Mouse (Mus musculus) thymus, adult 2 months (tissue): ENCODE measurements around the gene Catsper3. TPM values are rescaled to one million over a fixed set of nuclear protein-coding genes. Genes with fewer than 3 reads are reported as not detected.

Experiments used
- DNase-seq: peaks from one replicate; pipeline ENCODE4 v3.0.0; 2021
- H3K27ac ChIP-seq: fragments of 200-500 bp; 2 replicates; pipeline ENCODE4 v1.5.1; 2012; ENCODE audit warnings: low read length, control low read depth; ENCODE audit not compliant: control insufficient read depth, insufficient read depth
- H3K27me3 ChIP-seq: fragments of 200-500 bp; 2 replicates; pipeline ENCODE4 v1.6.1; 2012; ENCODE audit warnings: mild to moderate bottlenecking, low read length, moderate library complexity, mixed read lengths; ENCODE audit not compliant: control insufficient read depth, insufficient read depth
- H3K36me3 ChIP-seq: fragments of 200-500 bp; 2 replicates; pipeline ENCODE4 v1.6.1; 2012; ENCODE audit warnings: mild to moderate bottlenecking, low read length, moderate library complexity; ENCODE audit not compliant: control insufficient read depth, insufficient read depth
- H3K4me1 ChIP-seq: fragments of 200-500 bp; replicated peaks from 2 replicates; pipeline ENCODE4 v1.6.1; 2012; ENCODE audit warnings: low read length; ENCODE audit not compliant: control insufficient read depth, insufficient read depth
- H3K4me3 ChIP-seq: fragments of 200-500 bp; 2 replicates; pipeline ENCODE4 v1.5.1; 2012; ENCODE audit warnings: mild to moderate bottlenecking, low read length, control low read depth, moderate library complexity; ENCODE audit not compliant: control insufficient read depth, insufficient read depth
- CTCF ChIP-seq: fragments of 200-500 bp; IDR thresholded peaks from 2 replicates; pipeline ENCODE4 v1.5.1; 2012; ENCODE audit warnings: mild to moderate bottlenecking, control low read depth, low read length, moderate library complexity, borderline replicate concordance; ENCODE audit not compliant: control insufficient read depth, poor library complexity, insufficient read depth; ENCODE audit errors: extremely low read depth
- POLR2A ChIP-seq: fragments of 200-500 bp; IDR thresholded peaks from 2 replicates; pipeline ENCODE4 v1.6.1; 2012; ENCODE audit warnings: mild to moderate bottlenecking, low read length, control low read depth, moderate library complexity; ENCODE audit not compliant: control insufficient read depth, poor library complexity, insufficient read depth; ENCODE audit errors: extremely low read depth
- WGBS: fragments of 180-500 bp; shearing (Covaris S2); methylation state at CpG from one replicate; pipeline ENCODE4 v1.1.7; 2018; 5-methylcytosine and 5-hydroxymethylcytosine counted together
- polyA plus RNA-seq: library from polyadenylated mRNA; depleted of rRNA; stranded (reverse); fragments of >200 nt; gene quantifications from 2 replicates; pipeline ENCODE4 v1.2.3, GENCODE M21; 2012

The Catsper3 gene
- polyA plus RNA-seq, 1 experiment = not detected

DNA sequence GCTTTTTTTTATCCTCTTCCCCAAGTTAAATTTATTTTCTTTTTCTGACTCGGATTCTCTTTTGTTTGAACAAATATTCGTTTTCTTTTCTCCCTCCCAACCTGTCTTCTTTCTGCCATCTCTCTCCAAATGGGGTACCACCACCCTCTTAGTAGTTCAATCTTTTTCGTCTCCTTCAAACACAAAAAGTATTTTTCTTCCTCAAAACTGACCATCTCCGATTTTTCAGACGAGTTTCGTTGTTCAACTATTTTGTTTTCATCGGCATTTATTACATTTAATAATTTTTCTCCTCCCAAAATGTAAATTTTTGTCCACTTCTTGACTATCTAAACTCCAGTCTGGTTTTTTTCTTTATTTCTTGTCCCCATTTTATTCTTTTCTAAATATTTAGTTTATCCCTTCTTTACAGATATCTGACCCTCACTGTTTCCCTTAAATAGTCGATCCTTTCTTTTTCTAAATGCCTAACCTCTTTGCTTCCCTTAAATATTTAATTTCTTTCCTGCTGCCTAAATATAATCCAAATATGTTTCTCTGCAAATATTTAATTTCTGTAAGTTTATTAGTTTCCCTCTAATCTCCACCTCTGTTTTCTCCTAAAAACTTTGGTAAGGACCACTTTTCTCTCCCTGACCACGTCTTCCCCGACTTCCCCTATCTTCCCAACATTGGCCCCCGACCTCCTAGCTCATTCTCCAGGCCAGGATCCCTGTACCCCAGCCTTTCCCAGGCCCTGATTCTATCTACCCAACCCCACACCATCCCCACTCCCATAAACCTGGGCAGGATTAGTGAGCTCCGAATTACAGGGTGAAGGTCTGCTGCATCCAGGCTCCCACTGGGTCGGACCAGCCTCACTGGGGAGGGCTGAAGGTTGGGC is 42.7 kb downstream of the Catsper3 start:
- DNase-seq = no peak
- WGBS = 14% methylated on average over 13 of the region's 13 CpGs
- Histone ChIP-seq H3K27me3 (peaks cover 29% of the 10 kb centered on the region), H3K36me3 (no peaks in the 10 kb centered on the region), H3K4me3 (no peak overlapping the region), H3K27ac (no peak overlapping the region), H3K4me1 (no peaks in the 10 kb centered on the region)
- TF ChIP-seq POLR2A (no peak), CTCF (no peak)

- Histone ChIP-seq H3K4me1 (no peaks in the 10 kb centered on the region), H3K27me3 (peaks cover 32% of the 10 kb centered on the region), H3K27ac (no peak overlapping the region), H3K4me3 (no peak overlapping the region), H3K36me3 (no peaks in the 10 kb centered on the region)
- 13% methylated on average over 6 of the region's 6 CpGs for WGBS
- no peak for TF ChIP-seq POLR2A
- TF ChIP-seq CTCF = no peak
- no peak for DNase-seq
These were observed 43.3 kb downstream of the Catsper3 start for GRCm38 (mm10) chr13:55827679-55828140.

DNA sequence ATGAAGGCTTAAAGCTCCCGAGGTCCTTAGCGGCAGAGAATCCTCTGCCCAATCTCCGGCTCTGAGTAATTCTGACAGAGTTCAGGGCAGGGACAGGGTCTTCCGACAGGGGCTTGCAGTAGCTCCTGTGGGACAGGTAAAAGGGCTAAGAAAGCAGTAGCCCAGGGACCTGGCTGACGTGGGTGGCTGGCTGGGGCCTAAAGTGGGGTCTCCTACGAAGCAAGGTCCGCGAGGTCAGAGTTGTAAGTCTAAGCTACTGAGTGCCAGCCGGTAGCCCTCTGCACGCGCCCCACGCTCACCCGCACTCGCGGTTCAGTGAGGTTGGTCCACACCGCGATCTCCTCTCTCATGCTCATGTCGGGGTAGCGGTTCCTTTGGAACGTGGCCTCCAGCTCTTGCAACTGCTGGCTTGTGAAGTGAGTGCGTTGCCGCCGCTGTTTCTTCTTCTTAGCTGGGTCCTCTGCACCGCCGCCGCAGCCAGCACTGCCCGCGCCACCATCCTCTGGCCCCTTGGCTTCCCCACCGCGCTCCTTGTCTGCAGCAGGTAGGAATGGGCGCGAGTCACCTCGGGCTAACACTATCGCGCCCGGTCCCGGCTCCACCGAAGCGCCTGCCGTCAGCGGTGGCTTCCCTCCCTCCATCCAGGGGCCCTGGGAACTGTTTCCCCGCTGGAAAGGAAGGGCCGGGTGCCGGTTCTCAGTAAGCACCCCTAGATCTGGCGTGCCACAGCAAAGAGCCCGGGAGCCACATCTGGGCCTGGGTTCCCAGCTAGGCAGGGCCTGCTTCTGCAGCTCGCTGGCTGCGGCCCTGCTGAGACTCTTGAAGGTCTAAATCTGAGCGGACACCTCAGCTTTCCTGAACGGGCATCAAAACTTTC is 44.0 kb downstream of the Catsper3 start:
- no peak overlapping the region for H3K4me3 ChIP-seq
- 2% methylated on average over 48 of the region's 50 CpGs for WGBS
- no peak for TF ChIP-seq POLR2A
- no peaks in the 10 kb centered on the region for H3K36me3 ChIP-seq
- peaks cover 37% of the 10 kb centered on the region for H3K27me3 ChIP-seq
- no peak overlapping the region for H3K27ac ChIP-seq
- no peaks in the 10 kb centered on the region for H3K4me1 ChIP-seq
- no peak for DNase-seq

DNA sequence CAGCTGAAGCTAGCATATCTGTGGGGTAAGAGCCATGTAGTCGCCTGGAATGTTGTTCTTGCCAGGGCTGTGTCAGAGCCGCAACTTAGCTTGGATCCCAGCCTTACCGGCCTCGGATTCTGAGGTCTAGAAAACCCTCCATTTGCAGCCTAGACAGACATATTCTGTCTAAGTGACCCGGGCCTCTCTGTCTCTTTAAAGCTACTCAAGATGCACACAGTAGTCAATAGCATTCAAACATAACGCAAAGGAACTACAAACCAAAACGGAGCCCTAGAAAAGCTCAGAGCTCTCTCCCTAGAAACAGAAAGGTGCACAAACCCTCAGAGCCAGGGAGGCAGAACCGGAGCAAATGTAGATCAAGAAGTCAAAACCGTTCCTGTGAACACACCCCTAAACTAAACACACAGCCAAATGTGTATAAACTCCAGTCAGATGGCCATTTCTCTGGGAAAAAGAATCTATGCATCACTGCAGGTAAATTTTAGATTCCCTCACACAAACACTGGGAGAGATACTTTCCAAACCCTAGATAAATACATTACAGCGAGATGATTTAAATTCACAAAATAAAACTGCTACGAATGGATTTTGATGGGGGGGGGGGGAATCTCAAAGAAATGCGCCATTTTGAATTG is 44.8 kb downstream of the Catsper3 start:
- H3K4me3 ChIP-seq = no peak overlapping the region
- no peaks in the 10 kb centered on the region for H3K4me1 ChIP-seq
- no peak overlapping the region for H3K27ac ChIP-seq
- H3K27me3 ChIP-seq = peaks cover 41% of the 10 kb centered on the region
- no peak for DNase-seq
- WGBS = 24% methylated on average over 12 of the region's 12 CpGs
- no peak for TF ChIP-seq POLR2A
- no peak for TF ChIP-seq CTCF
- H3K36me3 ChIP-seq = no peaks in the 10 kb centered on the region

GRCm38 (mm10) chr13:55830081-55830832 is 45.9 kb downstream of the Catsper3 start:
- no peaks in the 10 kb centered on the region for H3K4me1 ChIP-seq
- DNase-seq = no peak
- H3K27ac ChIP-seq = no peak overlapping the region
- peaks cover 39% of the 10 kb centered on the region for H3K27me3 ChIP-seq
- H3K4me3 ChIP-seq = no peak overlapping the region
- WGBS = 3% methylated on average over 48 of the region's 48 CpGs
- TF ChIP-seq CTCF = no peak
- TF ChIP-seq POLR2A = no peak
- no peaks in the 10 kb centered on the region for H3K36me3 ChIP-seq
